Mouse (Mus musculus) MEL-GATA-1-ER (cell line): ENCODE measurements around the gene Gnl1.
A peak's percentile ranks its signal among the peaks of the same experiment; 100 is the strongest.
"Not testable (repeated sequence)": the region's sequence is repeated elsewhere in the genome, so short reads cannot be mapped to it uniquely, and the experiment has no call there.

ENCODE experiments used
- DNase-seq: peaks from one replicate; pipeline ENCODE4 v3.0.0-alpha.2; 2012; ENCODE audit warnings: low read depth; ENCODE audit errors: extremely low read depth

Gnl1 gene

DNA sequence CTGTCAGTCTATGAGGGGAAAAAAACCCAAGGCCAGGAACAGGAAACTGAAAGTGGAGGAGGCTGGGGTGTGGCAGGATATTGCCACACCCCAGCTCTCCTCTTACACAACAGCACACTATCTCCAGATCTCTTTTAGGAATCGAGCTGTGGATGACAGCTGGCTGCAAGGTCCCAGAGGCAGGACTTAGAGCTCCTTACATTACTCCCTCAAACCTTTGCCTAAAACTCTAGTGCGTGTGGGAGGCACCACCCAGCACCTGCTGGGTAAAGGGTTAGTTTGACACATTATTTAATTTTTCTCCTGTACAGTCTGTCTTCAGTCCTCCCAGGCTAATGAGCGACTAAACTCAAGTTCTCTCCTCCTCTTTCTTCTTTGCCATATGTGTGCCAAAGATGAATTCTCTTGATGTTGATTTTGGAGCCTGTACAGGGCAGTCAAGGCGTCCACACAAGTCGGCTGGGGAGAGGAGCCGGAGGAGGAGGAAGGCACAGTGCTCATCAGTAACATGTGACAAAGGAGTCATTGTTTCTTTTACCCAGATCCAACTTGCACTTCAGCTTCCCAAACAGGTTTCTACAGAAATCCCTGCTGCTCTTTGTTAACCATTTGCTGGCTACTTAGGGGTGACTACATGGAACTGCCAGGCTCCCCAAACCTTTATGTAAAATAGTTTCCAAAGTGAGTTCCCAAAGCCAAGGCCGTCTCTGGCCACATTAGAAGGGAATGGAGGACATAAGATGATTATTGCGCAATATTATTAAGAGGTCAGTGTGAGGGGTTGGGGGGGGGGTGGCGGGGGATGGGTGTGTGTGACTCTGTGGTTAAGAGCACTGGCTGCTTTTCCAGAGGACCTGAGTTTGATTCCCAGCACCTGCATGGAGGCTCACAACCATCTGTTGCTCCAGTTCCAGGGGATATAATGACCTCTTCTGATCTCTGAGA, 44.3 kb downstream of the Gnl1 start:
- DNase-seq, result peak; percentile 69

DNA sequence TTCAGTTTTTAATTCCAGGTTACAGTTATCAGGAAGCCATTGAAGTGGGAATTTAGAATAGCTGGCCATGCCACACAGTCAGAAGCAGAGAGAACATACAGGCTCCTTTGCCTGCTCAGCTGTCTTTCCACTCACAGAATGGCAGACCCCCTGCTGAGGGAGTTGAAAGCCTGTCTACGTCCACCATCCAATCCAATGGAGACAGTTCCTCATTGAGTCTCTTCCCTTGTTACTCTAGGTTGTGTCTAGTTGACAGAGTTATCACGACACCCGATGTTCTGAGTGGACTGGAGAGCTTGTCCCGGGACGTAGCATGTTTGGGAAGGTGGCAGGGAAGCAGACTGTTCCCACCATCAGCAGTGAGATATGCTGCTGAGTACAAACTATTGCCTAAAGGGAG, 45.5 kb downstream of the Gnl1 start:
- DNase-seq, result no peak

DNA sequence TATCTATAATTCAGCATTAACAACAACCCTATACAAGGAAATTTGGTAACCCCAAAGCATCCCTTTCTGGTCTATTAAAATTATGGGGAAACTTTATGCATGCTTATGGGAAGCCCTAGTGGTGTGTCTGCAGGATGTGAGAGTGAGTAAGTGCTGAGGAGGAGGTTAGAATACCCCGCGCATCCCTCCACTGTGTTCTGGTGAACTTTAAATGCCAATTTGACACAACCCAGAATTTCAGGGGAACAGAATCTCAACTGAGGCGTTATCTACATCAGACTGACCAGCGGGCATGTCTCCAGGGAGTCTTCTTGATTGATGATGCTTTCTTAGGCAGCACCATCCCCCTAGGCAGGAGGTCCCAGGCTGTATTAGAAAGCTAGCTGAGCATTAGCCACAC, 46.2 kb downstream of the Gnl1 start:
- DNase-seq, result no peak

DNA sequence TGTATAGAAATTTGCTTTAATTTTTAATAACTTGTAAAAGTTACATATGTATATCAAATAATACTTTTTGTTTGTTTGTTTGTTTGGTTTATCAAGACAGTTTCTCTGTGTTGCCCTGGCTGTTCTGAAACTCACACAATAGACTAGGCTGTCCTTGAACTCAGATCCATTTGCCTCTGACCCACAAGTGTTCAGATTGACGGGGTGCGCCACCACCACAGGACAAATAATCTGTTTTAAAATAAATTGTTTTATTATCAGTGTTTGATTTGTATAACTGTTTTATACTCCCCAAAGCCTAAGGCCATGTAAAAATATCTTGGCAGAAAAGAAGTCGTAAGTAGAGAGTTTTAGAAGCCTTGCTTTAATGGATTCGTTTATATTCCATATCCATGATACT, 48.0 kb downstream of the Gnl1 start:
- no peak for DNase-seq

DNA sequence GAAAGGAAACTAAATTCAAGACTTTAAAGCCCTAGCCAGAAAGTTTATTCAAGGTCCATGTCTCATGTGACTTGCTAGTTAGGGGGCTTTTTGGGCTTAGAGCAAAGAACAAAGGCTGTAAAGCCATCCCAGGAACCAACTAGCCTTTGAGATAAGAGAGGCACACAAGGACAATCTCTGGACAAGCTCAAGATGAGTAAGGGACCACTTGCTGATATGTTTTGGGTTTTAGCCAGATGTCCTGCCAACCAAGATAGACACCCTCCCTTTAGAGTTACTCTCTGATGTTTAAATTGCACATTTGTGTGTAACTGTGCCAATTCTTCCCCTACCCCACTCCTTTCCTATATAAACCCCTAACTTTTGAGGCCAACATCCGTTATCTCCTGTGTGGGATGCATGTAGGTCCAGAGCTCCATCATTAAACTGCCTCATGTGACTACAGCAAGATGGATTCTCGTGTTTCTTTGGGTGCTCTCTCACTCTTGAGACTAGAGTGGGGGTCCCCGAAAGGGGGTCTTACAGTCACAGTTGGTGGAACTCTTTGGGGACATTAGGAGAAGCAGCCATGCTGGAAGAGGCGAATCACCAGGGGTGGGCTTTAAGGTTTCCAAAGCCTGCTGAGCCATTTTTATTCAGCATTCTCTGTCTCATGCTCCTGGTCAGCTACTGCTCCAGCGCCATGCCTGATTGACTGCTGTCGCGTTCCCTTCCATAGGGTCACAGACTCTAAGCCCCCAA, 49.4 kb downstream of the Gnl1 start:
- DNase-seq, result no peak

DNA sequence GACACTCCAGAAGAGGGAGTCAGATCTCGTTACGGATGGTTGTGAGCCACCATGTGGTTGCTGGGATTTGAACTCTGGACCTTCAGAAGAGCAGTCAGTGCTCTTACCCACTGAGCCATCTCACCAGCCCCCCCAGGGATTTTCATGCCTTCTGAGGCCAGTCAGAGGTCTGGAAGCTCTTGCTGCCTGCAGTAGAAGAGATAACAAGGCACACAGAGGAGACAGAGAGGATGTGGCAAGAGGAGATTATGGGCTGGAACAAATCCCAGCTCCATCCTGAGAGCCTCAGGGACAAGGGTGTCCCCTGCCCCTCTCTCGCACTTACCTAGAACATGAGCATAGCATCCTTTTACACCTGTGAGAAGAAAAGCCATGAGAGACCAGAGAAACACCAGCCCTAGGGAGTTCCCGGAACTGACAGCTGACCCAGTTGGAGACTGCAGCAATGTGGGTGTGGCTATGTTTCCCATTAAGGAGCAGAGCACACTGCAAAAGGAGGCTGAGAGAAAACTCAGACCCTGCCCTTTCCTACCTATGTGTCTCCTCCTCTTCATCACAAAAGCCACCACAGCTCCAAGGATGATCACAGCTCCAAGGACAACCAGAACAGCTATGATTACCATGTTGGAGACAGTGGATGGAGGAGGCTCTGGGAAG, 50.5 kb downstream of the Gnl1 start:
- peak; percentile 72 for DNase-seq

DNA sequence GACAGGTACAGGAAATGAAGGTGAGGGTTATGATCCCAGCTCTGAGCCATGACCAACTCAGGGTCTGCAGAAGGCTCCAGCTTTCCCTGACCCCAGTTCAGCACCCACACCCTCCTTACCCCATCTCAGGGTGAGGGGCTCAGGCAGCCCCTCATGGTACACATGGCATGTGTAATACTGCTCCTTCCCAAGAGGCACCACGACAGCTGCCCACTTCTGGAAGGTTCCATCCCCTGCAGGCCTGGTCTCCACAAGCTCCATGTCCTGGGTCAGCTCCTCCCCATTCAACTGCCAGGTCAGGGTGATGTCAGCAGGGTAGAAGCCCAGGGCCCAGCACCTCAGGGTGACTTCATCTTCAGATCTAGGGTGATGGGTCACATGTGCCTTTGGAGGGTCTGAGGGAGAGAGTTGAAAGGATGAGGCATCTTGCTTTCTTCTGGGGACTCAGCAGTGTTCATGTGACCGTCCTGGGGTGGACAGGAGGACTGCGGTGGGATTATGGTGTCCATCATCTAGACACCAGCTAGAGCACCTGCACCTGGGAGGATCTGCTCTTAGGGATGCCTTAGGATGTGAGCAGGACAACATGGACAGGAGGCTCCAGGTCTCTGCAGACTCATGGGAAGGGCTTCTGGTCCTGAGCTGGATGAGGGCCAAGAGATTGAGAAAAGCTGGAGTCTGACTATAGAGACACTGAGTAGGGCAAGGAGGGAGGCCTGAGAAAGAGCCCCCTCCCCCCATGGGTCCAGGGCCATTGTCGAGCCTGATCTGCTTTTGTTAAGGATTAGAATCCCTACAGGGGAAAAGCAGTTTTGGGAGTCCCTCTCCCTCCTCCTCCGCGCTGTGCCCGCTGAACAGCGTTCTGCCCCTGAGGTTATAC, 51.3 kb downstream of the Gnl1 start:
- not testable (repeated sequence) for DNase-seq

DNA sequence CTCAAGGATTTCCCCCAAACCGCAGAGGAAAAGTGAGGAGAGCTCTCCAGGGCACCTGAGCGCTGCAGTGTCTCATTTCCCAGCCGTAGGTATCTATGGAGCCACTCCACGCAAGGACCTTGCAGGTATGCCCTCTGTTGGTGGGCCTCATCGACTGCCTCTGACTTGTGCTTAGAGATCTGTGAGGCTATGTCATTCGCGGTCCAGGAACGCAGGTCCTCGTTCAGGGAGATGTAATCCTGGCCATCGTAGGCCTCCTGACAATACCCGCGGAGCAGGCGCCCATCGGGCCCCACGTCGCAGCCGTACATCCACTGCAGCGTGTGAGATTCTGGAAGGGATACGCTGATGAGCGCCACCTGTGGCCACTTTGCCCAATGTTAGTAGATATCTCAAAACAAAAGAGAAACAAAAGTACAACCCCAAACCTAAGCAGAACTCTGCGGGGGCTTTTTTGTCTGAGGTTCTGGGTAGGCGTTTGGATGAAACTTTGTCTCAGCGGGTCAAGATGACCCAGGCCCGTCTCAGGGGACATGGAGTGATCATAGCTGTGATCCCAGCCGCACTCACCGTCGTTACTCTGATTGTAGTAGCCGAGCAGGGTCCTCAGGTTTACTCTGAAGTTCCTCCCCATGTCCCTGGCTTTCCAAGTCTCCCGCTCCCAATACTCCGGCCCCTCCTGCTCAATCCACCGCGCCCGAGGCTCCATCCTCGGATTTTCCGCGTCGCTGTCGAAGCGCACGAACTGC, 52.1 kb downstream of the Gnl1 start:
- not testable (repeated sequence) for DNase-seq

DNA sequence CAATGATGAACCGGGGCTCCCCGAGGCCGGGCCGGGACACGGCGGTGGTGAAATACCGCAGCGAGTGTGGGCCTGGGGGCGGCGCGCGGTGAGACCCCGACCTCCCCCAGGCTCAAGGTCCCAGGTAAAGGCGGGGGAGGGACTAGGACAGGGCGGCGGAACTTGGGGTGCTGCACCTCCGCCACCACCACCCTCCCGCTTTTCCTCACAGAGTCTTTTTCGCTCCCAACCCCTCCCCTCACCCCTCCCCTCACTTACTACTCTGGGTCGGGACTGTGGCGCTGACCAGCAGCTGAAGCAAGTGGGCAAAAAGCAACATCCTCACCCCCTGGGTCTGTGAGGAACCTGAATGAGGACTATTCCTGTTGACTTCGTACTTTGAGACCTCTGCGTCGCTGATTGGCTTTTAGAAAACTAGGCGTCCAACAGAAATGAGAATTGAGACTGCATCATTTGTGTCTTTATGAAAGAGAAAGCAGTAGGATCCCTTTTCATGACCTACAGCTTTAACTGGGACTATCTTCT, 52.8 kb downstream of the Gnl1 start, which contains the start of gene H2-T23:
Gene H2-T23 (minus strand): TSS at position 505 of the 525 bp plus-strand sequence.
- peak; percentile 90 for DNase-seq

DNA sequence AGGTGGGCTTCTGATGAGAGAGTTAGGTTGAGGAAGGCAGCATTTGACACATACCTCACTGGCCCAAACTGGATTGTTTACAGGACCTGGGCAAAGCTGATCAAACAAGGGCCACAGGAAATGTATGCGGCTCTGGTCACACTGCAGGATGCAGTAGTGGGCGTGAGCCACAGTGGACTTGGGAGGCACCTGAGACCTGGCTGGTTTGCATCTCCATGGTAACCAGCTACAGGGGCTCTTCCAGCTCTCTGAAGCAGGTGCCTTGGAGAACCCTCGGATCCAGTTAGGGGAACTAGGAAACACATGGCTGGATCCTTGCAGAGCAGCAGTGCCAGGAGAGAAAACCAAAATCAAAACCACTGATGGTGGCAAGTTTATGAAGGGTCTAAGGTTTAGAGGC, 54.9 kb downstream of the Gnl1 start:
- DNase-seq, result not testable (repeated sequence)

DNA sequence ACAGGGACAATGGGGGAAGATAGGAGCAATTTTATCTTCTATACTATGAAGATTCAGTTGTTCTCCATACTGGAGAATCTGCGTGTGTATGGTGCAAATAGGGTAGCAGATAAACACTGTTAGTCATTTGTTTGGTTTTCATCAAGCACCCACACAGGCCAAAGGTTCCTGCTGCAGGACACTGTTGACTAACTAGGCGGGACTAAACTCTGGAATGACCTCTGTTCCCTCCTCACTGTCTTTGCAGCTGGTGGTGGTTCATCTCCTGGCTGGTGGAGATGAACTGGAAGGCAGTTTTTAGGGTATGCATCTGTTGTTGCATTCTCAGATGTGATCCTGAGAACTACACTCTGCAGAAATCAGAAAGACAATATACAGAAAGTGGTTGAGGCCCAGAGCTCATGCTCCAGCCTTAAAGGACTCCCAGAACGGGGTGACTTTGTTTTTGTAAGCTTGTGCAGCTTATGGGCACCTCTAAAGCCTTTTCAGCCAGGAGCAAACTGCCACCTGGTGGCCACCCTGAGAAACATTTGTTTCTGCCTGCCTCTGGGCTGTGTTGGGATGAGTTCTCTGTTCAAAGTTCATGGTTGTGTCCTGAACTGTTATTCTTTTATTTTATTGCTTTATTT, 55.5 kb downstream of the Gnl1 start:
- DNase-seq, result not testable (repeated sequence)

DNA sequence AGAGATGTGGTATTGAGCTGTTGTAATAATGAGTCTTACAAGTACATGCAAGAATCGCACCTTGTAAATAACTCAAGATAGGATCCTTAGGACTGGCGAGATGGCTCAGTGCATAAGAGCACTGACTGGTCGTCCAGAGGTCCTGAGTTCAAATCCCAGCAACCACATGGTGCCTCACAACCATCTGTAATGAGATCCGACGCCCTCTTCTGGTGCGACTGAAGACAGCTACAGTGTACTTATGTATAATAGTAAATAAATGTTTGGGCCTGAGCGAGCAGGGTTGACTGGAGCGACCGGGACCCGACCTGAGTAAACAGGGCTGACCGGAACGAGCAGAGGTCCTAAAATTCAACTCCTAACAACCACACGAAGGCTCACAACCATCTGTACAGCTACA, 56.5 kb downstream of the Gnl1 start:
- not testable (repeated sequence) for DNase-seq
